Mouse (Mus musculus): ENCODE measurements at regions not wholly inside any gene's neighbourhood (a gene's known extent, or its start where the extent isn't known, plus 50 kb on each side); places are given as distances from the start of the nearest gene placed in this dataset.

DNA sequence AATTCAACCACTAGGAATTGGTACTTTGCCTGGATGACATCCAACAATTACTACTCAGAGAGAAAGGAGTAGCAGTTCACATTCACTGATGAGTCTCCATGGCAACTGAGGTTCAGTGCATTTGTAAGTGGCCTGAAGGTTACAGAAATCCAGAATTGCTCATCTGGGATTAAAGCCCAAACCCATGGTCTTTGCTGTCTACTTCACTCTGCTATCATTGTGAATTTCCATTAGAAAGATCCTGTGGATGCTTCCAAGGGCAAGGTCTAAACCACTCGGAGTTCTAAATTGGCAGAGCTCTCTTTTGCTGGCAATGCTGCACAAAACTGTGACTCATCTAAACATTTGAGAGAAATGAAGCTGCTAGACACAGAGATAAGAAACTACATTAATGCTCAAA, 319.9 kb upstream of the Tbl1x start:
- intact Hi-C loops (cut with DNase I): no loop called here
- DNase-seq: no peak

DNA sequence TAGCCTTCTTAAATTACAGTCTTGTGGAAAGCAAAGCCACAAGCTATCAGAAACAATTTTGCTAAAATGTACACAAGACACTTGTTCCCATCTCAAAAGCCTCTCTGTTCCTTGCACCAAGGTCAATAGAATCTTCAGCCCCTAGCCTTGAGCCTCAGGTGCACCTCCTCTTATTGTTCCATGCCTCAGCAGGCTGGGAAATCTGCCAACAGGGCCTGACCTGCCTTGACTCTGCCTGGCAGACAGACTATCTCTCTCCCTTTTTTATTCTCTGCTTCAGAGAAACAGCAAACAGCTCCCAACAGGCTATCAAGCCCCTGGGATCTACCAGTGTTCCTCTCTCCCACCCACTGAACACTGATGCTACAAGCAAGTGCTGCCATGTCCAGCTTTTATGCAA, 302.1 kb upstream of the Tbl1x start:
- peak; percentile 1 to 8 for DNase-seq
- intact Hi-C loops (cut with DNase I): no loop called here

DNA sequence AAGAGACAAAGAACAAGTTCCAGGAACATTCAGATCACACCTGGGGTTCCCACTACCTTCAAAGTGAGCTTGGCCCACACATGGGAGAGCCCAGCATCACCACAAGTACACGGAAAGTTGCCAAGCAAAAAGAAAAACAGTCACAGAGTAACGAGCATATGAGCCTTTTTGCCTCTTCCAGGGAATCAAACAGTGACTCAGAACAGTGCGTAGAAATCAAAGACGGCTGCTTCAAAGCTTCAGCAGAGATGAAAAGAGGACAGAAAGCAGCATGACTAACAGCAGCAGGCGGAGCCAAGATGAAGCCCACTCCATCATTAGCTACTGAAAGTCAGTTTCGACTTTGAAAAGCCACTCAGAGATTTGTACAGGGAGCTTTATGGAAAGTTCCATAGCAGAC, 291.5 kb upstream of the Tbl1x start:
- no peak for DNase-seq
- intact Hi-C loops (cut with DNase I): no loop called here
